Mouse (Mus musculus): ENCODE data around the gene Myo3b. TPM values are rescaled to one million over a fixed set of nuclear protein-coding genes. Genes with fewer than 3 reads are reported as not detected.

Myo3b gene
- total and polyA plus RNA-seq, 2 experiments = not detected

GRCm38 (mm10) chr2:70404301-70404700, 365.4 kb downstream of the Myo3b start:
- H3K79me2 ChIP-seq (ENCODE audit: control insufficient read depth, insufficient read depth, low read length) = no peaks in the 10 kb centered on the region
- H3K36me3 ChIP-seq (ENCODE audit: control insufficient read depth, insufficient read depth, low read length) = no peaks in the 10 kb centered on the region
- 78% methylated on average over 2 of the region's 2 CpGs for WGBS
- no peaks in the 10 kb centered on the region for H3K4me1 ChIP-seq (ENCODE audit: control insufficient read depth, insufficient read depth, low read length)
- no peak overlapping the region for H3K9ac ChIP-seq (ENCODE audit: low read depth, low read length)
- DNase-seq (ENCODE audit: extremely low read depth, low read depth, low spot score) = no peak
- no peak overlapping the region for H3K27ac ChIP-seq (replicated peaks; ENCODE audit: insufficient read depth, low read depth, low read length)
- H3K4me3 ChIP-seq (ENCODE audit: insufficient read depth, low read depth, low read length) = no peak overlapping the region
- H3K27me3 ChIP-seq (ENCODE audit: control insufficient read depth, insufficient read depth, low read length) = no peaks in the 10 kb centered on the region
- no peak for TF ChIP-seq CTCF (IDR thresholded peaks at IDR 0.05; ENCODE audit: low read depth, low read length)
- no peak for TF ChIP-seq POLR2A (IDR thresholded peaks at IDR 0.05; ENCODE audit: extremely low read depth, insufficient read depth, low read length)

GRCm38 (mm10) chr2:70406846-70407245, 367.9 kb downstream of the Myo3b start:
- no peaks in the 10 kb centered on the region for H3K36me3 ChIP-seq (ENCODE audit: control insufficient read depth, insufficient read depth, low read length)
- no peak overlapping the region for H3K9ac ChIP-seq (ENCODE audit: low read depth, low read length)
- WGBS = 92% methylated on average over 5 of the region's 5 CpGs
- H3K4me1 ChIP-seq (ENCODE audit: control insufficient read depth, insufficient read depth, low read length) = no peaks in the 10 kb centered on the region
- TF ChIP-seq CTCF (IDR thresholded peaks at IDR 0.05; ENCODE audit: low read depth, low read length) (no peak), POLR2A (IDR thresholded peaks at IDR 0.05; ENCODE audit: extremely low read depth, insufficient read depth, low read length) (no peak)
- no peak overlapping the region for H3K4me3 ChIP-seq (ENCODE audit: insufficient read depth, low read depth, low read length)
- H3K79me2 ChIP-seq (ENCODE audit: control insufficient read depth, insufficient read depth, low read length) = no peaks in the 10 kb centered on the region
- no peaks in the 10 kb centered on the region for H3K27me3 ChIP-seq (ENCODE audit: control insufficient read depth, insufficient read depth, low read length)
- no peak overlapping the region for H3K27ac ChIP-seq (replicated peaks; ENCODE audit: insufficient read depth, low read depth, low read length)
- no peak for DNase-seq (ENCODE audit: extremely low read depth, low read depth, low spot score)

- 83% methylated on average over 5 of the region's 5 CpGs for WGBS
- no peak for TF ChIP-seq POLR2A (IDR thresholded peaks at IDR 0.05; ENCODE audit: extremely low read depth, insufficient read depth, low read length)
- no peak for TF ChIP-seq CTCF (IDR thresholded peaks at IDR 0.05; ENCODE audit: low read depth, low read length)
- no peak for DNase-seq (ENCODE audit: extremely low read depth, low read depth, low spot score)
- no peaks in the 10 kb centered on the region for H3K79me2 ChIP-seq (ENCODE audit: control insufficient read depth, insufficient read depth, low read length)
- no peak overlapping the region for H3K4me3 ChIP-seq (ENCODE audit: insufficient read depth, low read depth, low read length)
- no peaks in the 10 kb centered on the region for H3K4me1 ChIP-seq (ENCODE audit: control insufficient read depth, insufficient read depth, low read length)
- H3K27me3 ChIP-seq (ENCODE audit: control insufficient read depth, insufficient read depth, low read length) = no peaks in the 10 kb centered on the region
- no peak overlapping the region for H3K9ac ChIP-seq (ENCODE audit: low read depth, low read length)
- no peaks in the 10 kb centered on the region for H3K36me3 ChIP-seq (ENCODE audit: control insufficient read depth, insufficient read depth, low read length)
- no peak overlapping the region for H3K27ac ChIP-seq (replicated peaks; ENCODE audit: insufficient read depth, low read depth, low read length)
Observed at GRCm38 (mm10) chr2:70407729-70408128, 368.8 kb downstream of the Myo3b start.

GRCm38 (mm10) chr2:70410298-70410885, 371.5 kb downstream of the Myo3b start:
- H3K27me3 ChIP-seq (ENCODE audit: control insufficient read depth, insufficient read depth, low read length) = no peaks in the 10 kb centered on the region
- no peaks in the 10 kb centered on the region for H3K79me2 ChIP-seq (ENCODE audit: control insufficient read depth, insufficient read depth, low read length)
- H3K9ac ChIP-seq (ENCODE audit: low read depth, low read length) = no peak overlapping the region
- no peaks in the 10 kb centered on the region for H3K4me1 ChIP-seq (ENCODE audit: control insufficient read depth, insufficient read depth, low read length)
- no peak overlapping the region for H3K4me3 ChIP-seq (ENCODE audit: insufficient read depth, low read depth, low read length)
- H3K27ac ChIP-seq (replicated peaks; ENCODE audit: insufficient read depth, low read depth, low read length) = no peak overlapping the region
- no peaks in the 10 kb centered on the region for H3K36me3 ChIP-seq (ENCODE audit: control insufficient read depth, insufficient read depth, low read length)
- DNase-seq (ENCODE audit: extremely low read depth, low read depth, low spot score) = no peak
- TF ChIP-seq CTCF (IDR thresholded peaks at IDR 0.05; ENCODE audit: low read depth, low read length) (no peak), POLR2A (IDR thresholded peaks at IDR 0.05; ENCODE audit: extremely low read depth, insufficient read depth, low read length) (no peak)
- 71% methylated on average over 4 of the region's 4 CpGs for WGBS

- Histone ChIP-seq H3K27me3 (ENCODE audit: control insufficient read depth, insufficient read depth, low read length) (no peaks in the 10 kb centered on the region), H3K27ac (replicated peaks; ENCODE audit: insufficient read depth, low read depth, low read length) (no peak overlapping the region), H3K79me2 (ENCODE audit: control insufficient read depth, insufficient read depth, low read length) (no peaks in the 10 kb centered on the region), H3K4me1 (ENCODE audit: control insufficient read depth, insufficient read depth, low read length) (no peaks in the 10 kb centered on the region), H3K9ac (ENCODE audit: low read depth, low read length) (no peak overlapping the region), H3K36me3 (ENCODE audit: control insufficient read depth, insufficient read depth, low read length) (no peaks in the 10 kb centered on the region), H3K4me3 (ENCODE audit: insufficient read depth, low read depth, low read length) (no peak overlapping the region)
- WGBS = 42% methylated on average over 13 of the region's 13 CpGs
- TF ChIP-seq CTCF (IDR thresholded peaks at IDR 0.05; ENCODE audit: low read depth, low read length) (no peak), POLR2A (IDR thresholded peaks at IDR 0.05; ENCODE audit: extremely low read depth, insufficient read depth, low read length) (no peak)
- no peak for DNase-seq (ENCODE audit: extremely low read depth, low read depth, low spot score)
Observed at GRCm38 (mm10) chr2:70412315-70412714, 373.4 kb downstream of the Myo3b start.

- Histone ChIP-seq H3K4me1 (ENCODE audit: control insufficient read depth, insufficient read depth, low read length) (no peaks in the 10 kb centered on the region), H3K79me2 (ENCODE audit: control insufficient read depth, insufficient read depth, low read length) (no peaks in the 10 kb centered on the region), H3K9ac (ENCODE audit: low read depth, low read length) (no peak overlapping the region), H3K27me3 (ENCODE audit: control insufficient read depth, insufficient read depth, low read length) (no peaks in the 10 kb centered on the region), H3K36me3 (ENCODE audit: control insufficient read depth, insufficient read depth, low read length) (no peaks in the 10 kb centered on the region), H3K27ac (replicated peaks; ENCODE audit: insufficient read depth, low read depth, low read length) (no peak overlapping the region), H3K4me3 (ENCODE audit: insufficient read depth, low read depth, low read length) (no peak overlapping the region)
- 83% methylated on average over 1 of the region's 1 CpGs for WGBS
- TF ChIP-seq CTCF (IDR thresholded peaks at IDR 0.05; ENCODE audit: low read depth, low read length) (no peak), POLR2A (IDR thresholded peaks at IDR 0.05; ENCODE audit: extremely low read depth, insufficient read depth, low read length) (no peak)
- no peak for DNase-seq (ENCODE audit: extremely low read depth, low read depth, low spot score)
Observed at GRCm38 (mm10) chr2:70414386-70414785, 375.5 kb downstream of the Myo3b start.

Measured in liver, adult 2 months (tissue).